Mouse (Mus musculus) megakaryocyte, adult 5-6 weeks (primary cell): ENCODE results near the gene Pnp. TPM values are rescaled to one million over a fixed set of nuclear protein-coding genes. Genes with fewer than 3 reads are reported as not detected.
A peak's percentile ranks its signal among the peaks of the same experiment; 100 is the strongest.
"Not testable (repeated sequence)": the region's sequence is repeated elsewhere in the genome, so short reads cannot be mapped to it uniquely, and the experiment has no call there.

Experiments used
- ATAC-seq: 2 replicates; pipeline ENCODE4 v1.8.0; 2016; ENCODE audit warnings: mild to moderate bottlenecking, inconsistent platforms; ENCODE audit not compliant: poor library complexity, severe bottlenecking
- total RNA-seq, 2 experiments: library from RNA; stranded (forward) in 1 of 2; stranded (reverse) in 1 of 2; fragments of 153-499, 151-499 nt in 1 of 2; fragments of 221-1000, 200-1000 nt in 1 of 2; gene quantifications; 2 replicates each; pipeline versions ENCODE4 v1.2.3 to v1.2.4; 2015 to 2017

Pnp gene
- total RNA-seq, 2 experiments from 2014 or later: 204 to 405 TPM

GRCm38 (mm10) chr14:50970822-50971221, 39.9 kb downstream of the Pnp start:
- peak; percentile 73 for ATAC-seq

DNA sequence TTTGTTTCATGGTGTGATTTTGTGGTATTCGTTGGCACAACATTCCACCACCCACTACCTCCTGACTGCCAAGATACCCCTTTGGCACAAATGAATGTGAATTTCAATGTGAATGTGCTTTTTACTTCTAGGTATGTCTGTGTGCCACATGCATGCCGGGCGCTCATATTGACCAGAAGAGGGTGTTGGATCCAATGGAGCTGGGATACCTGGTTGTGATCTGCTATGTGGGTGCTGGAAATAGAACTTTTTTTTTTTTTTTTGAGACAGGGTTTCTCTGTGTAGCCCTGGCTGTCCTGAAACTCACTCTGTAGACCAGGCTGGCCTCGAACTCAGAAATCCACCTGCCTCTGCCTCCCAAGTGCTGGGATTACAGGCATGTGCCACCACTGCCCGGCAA, 42.2 kb downstream of the Pnp start:
- ATAC-seq: not testable (repeated sequence)

DNA sequence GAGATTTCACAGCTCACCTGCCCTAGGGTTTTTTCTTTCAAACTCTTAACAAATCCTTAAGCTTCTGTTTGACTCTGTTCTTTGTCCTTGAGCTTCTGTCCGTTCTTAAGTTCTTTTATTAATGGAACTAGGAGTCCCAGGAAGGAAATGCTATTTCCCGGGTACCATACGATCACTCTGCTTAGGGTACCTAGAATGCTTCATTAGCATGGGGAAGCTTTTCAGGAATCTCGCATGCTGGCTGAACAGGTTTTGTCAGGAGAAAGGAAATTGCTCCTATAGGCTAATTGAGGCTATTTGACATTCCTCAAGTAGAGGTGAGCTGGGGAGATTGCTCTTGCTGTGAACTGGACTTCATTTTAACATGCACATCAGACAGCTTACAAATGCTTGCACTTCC, 42.8 kb downstream of the Pnp start:
- no peak for ATAC-seq

DNA sequence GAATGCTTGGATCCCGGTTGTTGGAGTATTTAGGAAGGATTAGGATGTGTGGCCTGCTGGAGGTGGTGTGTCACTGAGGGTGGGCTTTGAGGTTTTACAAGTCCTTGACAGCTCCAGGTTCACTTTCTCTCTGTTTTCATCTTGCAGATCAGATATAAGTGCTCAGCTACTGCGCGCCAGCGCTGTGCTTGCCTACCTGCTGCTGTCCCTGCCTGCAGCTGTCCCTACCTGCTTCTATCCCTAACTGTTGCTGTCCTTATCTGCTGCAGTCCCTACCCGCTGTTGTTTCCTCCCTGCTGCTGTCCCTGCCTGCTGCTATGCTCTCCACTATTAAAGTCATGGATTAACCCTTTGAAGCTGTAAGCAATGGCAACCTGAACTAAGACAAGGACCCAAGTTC, 44.1 kb downstream of the Pnp start:
- no peak for ATAC-seq

DNA sequence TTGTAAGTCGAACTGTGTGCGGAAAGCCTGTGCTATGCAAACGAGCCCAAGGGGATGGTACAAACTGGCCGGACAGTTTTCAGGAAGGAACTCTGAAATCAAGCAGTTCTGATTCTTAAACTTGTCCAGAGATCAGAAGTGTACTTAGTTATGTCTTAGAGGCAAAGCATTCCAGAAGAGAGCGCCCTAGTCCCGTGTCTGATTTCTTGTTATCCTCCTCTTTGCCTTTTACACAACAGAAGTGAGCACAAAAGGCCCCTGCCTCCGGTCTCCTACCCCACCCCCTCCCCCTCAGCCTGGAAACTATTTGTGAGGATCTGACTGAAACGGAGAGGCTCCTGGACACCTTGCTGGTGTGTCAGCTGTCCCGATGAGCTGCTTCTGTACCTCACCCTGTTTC, 45.8 kb downstream of the Pnp start:
- no peak for ATAC-seq

GRCm38 (mm10) chr14:50978451-50978850, 47.6 kb downstream of the Pnp start:
- ATAC-seq: peak; percentile 84

DNA sequence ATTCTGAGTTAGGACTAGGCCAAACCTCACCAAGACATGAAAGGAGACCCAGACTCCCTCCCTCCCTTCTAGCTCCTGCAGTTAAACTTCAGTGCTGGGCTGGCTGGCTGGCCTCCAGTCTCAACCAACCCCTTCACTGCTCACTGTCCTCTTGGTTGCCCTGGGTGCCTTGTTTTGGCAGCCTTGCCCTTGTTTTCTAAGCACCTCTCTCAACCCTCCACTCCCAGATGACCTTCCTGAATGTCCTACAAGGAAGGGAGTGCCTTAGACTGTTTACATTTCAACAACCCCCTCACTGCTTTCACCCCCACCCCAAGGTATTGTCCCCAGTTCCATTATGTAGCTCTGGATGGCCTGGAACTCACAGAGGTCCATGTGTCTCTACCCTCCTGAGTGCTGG, 48.7 kb downstream of the Pnp start:
- no peak for ATAC-seq

DNA sequence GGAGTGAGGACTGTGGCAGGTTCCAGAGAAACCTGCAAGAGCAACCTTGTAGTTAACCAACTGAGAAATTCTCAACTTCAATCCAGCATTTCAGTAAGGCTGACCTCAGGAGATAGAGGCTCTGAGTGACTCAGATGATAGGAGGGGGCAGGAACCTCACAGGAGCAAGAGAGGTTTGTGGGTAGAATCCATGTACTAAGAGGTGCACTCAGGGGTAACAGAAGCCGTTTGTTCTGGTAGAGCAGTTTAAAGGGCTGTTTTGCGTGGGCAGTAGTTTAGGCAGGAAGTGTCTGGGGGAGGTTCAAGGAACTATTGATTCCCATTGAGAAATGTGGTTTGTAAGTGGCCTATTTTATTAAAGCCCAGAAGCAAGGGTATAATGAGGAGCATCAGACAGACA, 50.3 kb downstream of the Pnp start:
- no peak for ATAC-seq

GRCm38 (mm10) chr14:50981837-50982236, 51.0 kb downstream of the Pnp start:
- ATAC-seq: no peak

DNA sequence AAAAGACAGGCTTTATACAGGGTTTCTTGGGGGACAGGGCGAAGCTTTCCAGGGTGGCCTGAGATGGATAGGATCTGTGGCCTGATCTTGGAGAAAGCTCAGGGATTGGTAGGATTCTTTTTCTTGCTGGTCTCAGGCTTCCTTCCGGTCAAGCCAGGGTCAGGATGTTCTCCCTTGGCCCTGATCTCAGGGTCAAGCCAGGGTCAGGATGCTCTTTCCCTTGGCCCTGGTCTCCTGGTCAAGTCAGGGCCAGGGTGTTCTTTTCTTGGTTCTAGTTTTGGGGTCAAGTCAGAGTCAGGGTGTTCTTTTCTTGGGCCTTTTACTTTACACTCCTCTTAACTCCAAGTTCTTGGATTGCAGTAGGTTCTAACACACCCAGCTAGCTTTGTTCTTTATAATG, 56.8 kb downstream of the Pnp start:
- no peak for ATAC-seq

DNA sequence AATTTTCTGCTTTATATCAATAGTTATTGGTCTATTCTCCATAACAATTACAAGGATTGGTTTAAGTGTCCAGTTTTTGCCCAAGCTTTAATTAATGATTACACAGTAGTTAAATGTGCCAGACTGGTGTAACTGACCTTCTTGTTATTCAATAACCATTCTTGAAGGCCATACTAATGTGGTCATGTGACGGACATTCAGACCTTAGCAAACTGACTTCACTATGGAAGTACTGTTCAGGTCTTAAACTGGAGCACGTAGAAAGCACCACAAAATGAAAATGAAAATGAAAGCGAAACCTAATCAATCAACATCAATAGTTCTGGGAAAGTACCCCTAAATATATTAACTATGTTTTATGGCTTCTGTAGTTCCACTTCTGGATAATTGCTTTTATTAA, 60.2 kb downstream of the Pnp start:
- ATAC-seq: no peak

DNA sequence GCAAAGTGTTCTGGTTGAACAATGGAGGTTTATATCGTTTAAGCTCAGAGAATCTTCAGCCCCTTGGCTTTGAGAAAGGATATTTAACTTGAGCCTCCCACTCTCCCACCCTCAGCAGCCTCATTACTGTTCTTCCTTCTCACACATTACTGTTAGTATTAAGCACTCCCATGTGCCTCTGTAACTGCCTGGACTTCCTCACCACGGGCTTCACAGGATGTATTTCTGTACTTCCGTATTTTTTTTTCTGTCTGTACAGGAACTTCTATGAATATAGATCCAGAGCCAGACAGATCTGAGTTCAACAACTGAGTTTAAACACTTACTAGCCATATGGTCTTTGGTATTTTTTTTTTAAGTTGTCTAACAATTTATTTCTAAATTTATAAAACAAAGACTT, 66.2 kb downstream of the Pnp start:
- peak; percentile 98 for ATAC-seq

GRCm38 (mm10) chr14:50997999-50998666, 67.3 kb downstream of the Pnp start:
- ATAC-seq: peak; percentile 30

DNA sequence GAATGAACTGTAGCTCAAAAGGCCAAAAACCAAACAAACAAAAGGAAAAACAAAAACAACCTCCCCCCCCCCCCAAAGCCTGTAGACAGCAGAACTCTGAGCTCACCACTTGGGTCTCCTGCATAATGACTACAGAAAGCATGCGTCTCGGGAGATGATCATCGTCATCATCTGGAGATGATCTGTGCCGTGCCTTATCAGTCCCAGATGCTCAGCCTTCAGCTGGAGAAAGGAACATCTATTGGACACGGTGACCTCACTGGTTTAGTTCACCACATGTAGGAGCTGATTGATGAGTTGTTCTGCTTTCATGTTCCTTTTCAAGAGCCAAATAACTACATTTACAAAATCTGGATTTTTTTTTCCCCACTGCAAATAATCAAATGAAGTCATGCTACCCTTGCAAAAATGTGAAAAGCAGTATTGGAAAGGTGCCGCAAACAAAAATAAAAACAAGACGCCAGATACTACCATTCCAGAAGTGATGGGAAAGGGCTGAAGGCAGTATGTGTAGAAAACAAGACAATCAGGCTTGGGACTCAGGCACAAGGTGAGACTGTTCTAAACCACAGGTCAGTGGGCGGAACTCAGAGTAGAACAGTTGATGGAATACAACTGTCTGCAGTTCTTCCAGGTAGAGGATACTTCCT, 76.4 kb downstream of the Pnp start, which contains the start of gene Rnase10:
Gene Rnase10 (plus strand): TSS at position 600 of the 650 bp plus-strand sequence.
- ATAC-seq: no peak

DNA sequence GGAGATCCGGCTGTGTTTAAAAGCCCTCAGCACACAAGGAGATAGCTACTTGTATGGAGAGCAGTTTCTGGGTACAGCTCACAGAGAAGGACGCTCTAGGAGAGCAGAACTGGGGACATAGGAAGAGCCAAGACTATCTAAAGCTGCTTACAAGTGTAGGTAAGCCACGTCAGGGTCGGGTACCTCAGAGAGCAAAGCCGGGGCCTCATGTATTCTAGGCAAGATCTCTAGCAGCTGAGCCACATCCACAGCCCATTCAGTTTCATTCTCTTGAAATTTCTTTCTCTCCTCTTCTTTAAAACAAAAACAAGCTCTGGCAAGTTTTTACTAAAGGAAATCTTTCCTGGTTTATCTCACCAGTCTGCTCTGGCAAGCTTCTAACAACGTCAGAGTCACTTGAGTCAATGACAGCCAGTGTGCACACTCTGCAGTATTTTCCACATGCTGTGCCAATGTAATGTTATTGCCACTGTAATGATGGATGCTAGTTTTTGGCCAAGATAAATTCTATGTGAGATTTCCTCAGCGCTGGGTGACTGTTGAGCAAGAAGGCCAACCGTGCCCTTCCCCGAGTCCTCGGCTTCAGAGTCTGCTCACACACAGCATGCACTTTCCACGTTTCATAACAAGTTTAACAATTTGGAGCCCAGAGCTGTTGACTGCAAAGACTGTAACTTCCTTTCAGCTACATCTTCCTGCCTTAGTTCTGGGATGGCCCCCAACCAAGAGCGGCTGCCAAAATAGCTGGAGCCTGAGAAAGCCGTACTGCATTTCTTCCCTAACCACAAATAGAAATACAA, 77.2 kb downstream of the Pnp start:
- peak; percentile 74 for ATAC-seq

DNA sequence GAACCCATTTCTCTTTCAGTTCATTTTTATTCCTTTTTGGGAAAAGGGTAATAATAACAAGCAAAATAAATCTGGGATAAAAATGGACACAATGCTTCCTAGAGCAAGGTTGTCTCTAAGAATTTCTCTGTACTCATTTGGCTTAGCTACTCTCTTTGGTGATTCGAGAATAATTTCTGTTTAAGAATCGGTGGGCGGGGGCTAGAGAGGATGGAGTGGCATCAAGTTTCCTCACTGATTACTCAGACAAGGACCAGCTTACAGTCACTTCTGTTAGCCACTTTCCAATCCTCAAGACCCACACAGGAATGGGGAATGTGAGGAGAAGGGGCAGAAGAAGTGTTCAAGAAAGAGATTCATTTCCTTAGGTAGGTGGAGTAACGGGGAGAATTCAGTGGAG, 77.9 kb downstream of the Pnp start:
- ATAC-seq: no peak

- no peak for ATAC-seq
Observed at GRCm38 (mm10) chr14:51009572-51009971, 78.7 kb downstream of the Pnp start.

GRCm38 (mm10) chr14:51014724-51015123, 83.8 kb downstream of the Pnp start:
- ATAC-seq: not testable (repeated sequence)
